Mouse (Mus musculus): ENCODE measurements around the gene Derl3.
"Not testable (repeated sequence)": the region's sequence is repeated elsewhere in the genome, so short reads cannot be mapped to it uniquely, and the experiment has no call there.

The Derl3 gene

DNA sequence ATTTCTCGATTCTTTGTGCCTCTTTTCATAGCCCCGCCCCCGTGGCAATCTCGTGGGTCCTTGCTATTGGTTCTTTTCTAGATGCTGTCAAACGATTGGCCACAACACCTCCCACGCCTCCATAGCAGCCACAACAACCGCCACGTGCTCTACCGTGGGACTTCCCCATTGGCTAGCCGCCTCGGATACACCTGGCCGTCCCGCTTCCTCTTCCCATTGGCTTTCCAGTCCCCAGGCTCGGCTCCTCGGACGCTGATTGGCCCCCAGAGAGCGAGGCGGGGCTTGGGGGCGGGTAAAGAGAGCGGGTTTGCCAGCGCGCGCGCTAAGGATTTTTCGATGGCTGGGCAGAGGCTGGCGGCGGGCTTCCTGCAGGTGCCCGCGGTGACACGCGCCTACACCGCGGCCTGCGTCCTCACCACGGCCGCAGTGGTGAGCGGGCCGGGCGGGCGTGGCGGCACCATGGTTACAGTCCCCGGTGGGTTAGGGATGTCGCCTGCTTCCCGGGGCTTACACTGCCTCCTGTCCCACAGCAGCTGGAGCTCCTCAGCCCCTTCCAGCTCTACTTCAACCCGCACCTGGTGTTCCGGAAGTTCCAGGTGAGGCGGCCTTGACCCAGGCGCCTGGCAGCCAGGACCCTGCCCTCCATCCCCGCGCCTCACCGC, at the start of gene Derl3:
TSS of gene Derl3 (plus strand) at position 325 of the 662 bp plus-strand sequence.
- DNase-seq (ENCODE audit: low spot score in 2 of 2): peak; percentile 88 to 90

DNA sequence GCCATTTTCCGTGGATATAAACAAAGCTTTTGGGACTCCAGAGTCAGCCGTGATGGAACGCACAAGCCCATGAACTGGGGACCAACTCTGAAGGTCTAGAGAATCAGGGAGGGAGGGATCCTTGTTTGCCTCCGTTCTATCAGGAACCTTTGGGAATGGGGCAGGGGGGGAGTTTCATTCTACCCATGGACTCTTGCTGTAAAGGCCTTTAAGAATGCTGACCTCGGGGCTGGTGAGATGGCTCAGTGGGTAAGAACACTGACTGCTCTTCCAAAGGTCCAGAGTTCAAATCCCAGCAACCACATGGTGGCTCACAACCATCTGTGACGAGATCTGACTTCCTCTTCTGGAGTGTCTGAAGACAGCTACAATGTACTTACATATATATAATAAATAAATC, 49.3 kb upstream of the Derl3 start:
- not testable (repeated sequence) for DNase-seq (ENCODE audit: low spot score in 2 of 2)

DNA sequence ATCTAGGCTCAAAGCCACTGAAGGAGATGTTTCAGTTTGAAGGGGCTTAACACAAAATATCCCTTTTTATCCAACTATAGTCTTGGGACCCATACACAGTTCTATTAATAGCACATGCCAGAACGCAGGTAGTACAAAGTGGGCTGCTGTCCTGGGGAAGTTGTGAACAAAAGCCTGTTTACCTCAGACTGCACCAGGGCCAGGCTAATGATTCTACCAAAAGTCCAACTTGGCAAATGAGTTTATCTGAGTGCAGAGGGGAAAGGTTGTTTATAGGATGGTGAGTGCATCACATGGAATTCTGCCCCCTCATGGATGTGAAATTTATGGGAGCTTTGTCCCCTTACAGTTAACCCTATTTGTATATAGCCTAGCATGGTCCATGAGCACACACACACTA, 48.4 kb upstream of the Derl3 start:
- DNase-seq (ENCODE audit: low spot score in 2 of 2): peak; percentile 27 to 64

DNA sequence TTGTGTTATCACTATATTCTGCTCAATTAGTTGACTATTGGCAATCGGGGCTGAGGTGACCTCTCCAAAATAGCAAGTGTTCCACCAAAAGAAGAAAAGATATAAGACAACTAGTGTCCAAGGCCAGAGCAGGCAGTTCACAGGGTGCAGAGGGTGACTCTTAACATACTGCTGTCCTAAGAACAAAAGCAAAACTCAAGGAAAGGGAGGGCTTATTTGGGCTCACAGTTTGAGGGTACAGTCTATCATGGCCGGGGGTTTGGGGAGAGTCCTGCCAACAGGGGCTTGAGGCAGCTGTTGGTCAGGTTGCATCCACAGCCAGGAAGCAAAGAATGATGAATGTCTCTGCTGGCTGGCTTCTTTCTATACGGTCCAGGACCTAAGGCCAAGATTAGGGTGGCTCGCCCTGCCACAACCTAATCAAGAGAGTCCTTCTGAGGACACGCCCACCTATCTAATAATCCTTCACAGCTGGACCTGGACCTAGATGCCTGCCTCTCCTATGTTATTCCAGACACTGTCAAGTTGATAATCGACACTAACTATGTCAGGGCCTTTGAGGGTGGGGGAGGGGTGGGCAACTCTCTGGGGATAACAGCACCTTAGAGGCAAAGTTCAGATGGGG, 47.8 kb upstream of the Derl3 start:
- no peak for DNase-seq (ENCODE audit: low spot score in 2 of 2)

DNA sequence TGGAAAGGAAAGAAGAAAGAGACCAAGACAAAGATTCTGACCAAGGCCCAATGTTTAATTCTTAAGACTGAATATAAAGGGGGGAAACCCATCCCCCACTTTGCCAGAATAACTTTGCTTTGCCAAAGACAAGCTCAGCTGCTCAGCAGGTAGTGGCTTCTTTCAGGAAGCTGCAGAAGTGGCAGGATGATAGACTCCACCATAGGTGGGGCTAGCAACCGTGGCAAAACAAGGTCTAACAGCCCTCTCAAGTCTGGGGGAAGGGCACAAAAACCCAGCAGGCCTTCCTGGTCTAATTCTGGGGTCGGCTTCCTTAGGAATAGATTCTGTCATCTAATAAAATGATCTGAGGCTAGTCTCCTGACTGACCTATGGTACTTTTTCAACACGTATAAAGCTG, 44.8 kb upstream of the Derl3 start:
- no peak for DNase-seq (ENCODE audit: low spot score in 2 of 2)

DNA sequence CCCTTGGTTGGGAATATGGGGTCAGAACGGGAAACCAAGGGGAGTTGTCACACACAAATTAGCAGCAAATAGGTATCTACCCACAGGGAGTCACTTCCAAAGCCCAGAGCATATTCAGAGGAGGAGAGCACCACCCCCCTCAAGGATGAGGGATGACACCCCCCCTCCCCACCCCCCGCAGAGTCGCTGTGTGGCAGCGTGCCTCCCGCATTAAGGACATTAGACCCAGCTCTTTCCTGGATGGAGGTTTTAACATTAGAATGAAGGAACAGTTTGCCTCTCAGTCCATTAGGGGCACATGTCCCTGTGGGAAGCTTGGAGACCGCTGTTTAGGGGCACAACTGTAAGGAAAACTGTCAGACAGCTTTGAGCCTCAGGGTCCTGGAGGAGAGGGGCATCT, 42.1 kb upstream of the Derl3 start:
- no peak for DNase-seq (ENCODE audit: low spot score in 2 of 2)

DNA sequence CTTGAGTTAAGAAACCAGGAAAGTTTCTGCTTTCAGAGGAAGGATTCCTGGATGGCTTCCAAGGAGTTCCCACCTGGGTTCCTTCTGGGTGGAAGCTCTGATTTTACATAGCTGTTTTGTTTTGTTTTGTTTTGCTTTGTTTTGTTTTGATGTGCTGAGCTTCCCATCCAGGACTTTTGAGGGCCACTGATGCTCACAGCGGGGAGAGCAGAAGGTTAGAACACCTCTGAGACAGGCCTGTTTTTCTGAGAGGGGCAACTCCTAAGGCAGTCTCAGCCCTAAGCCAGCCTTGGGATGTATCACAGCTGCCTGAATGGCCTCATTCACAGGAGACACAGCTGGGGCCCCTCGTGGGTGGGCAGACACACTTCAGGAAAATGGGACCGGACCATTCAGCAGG, 41.5 kb upstream of the Derl3 start:
- no peak for DNase-seq (ENCODE audit: low spot score in 2 of 2)

DNA sequence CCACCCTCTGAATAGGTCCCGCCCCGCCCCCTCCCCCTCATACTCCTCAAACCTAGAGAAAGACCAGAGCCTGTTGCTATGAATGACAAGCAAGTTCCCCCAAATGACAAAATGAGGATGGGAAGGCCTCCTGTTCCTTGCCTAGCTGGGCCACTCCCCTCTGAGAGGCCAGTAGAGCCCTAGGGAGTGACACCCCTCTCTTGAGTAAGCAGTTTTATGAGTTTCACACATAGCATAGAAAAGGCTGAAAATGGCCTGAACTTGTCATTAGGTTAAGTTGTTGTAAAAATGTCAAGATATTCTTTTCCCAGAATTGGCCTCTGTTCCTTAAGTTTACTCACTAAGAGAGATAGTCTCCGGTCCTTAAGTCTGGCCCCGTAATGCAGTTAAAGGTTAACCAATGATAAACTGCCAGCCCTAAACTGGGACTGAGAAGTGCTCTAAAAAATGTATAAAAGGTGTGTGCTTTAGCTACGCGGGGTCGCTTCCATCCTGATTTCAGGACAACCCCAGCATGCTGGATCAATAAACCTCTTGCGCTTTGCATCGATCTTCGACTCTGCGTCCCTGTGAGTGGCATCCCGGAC, 40.6 kb upstream of the Derl3 start:
- DNase-seq (ENCODE audit: low spot score in 2 of 2): no peak

DNA sequence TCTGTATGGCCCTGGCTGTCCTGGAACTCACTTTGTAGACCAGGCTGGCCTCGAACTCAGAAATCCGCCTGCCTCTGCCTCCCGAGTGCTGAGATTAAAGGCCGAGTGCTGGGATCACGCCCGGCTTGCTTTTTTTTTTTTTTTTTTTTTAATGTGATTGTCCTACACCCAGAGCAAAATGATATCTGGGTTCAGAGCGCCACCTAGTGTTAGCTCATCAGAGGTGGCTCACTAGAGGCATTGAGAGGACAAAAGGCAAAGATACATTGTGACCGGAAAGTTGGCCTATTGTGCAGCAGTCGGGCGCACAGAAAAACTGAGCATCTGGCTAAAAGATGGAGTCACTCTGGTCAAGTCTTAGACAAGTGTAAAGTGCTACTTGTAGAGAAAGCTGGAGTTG, 39.8 kb upstream of the Derl3 start:
- peak; percentile 61 to 80 for DNase-seq (ENCODE audit: low spot score in 2 of 2)

DNA sequence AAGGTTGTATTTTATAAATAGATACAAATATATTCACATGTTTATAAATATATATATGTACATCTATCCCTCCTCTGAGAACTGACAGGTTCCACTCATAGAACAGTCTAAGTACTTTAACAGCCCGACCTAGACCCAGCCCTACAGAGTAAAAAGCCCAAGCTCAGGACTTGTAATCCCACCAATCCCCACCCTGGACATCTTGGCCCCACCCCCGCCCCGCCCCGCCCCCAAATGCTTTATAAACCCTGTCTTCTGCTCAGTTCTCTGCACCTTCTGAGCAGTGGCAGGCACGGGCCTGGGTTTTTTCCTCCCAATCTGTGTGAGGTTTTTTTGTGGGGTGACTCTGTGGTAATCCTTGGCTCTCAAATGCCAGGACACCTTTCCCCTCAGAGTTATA, 39.1 kb upstream of the Derl3 start:
- DNase-seq (ENCODE audit: low spot score in 2 of 2): no peak

DNA sequence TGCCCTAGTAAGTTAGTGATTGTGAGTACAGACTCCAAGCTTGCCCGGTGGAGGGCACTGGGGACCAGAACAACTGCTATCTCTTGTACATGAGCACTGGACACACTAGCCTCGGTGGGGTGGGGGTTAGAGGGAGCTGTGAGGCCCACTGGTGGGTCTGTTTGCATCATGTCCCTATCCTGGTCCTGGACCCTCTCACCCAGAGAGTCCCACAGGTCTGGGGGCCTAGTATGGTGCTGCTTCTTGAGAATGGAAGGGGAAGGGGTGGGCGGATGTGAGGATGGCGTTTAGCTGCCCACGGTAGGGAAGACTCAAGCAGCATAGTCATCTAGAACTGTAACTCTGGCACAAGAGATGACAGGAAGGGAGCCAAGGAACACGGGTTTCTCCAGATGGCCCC, 38.4 kb upstream of the Derl3 start:
- no peak for DNase-seq (ENCODE audit: low spot score in 2 of 2)

DNA sequence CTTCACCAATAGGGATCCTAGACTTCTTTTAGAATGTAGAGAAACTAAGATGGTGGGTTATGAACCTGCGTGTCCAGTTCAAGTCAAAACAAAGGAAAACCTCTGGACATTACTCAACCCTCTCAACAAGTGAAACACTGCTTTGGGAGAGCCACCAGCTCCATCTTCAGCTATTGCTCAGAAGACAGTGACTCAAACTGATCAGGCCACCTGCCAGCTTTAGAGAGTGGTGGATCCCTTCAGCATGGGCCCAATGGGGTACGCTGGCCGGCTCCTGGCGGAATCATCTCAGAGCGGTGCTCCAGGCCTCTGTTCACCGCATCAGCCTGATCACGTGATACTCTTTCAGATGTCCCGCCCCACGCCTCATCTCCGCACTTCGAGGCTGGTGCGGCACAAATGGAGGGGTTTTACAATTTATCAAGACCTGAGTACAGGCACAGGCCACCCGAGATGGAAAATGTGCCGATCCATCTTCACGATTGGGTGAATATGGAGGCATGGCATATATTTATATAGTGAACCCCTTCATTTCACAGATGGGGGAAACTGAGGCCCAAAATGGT, 37.7 kb upstream of the Derl3 start:
- DNase-seq (ENCODE audit: low spot score in 2 of 2): no peak

DNA sequence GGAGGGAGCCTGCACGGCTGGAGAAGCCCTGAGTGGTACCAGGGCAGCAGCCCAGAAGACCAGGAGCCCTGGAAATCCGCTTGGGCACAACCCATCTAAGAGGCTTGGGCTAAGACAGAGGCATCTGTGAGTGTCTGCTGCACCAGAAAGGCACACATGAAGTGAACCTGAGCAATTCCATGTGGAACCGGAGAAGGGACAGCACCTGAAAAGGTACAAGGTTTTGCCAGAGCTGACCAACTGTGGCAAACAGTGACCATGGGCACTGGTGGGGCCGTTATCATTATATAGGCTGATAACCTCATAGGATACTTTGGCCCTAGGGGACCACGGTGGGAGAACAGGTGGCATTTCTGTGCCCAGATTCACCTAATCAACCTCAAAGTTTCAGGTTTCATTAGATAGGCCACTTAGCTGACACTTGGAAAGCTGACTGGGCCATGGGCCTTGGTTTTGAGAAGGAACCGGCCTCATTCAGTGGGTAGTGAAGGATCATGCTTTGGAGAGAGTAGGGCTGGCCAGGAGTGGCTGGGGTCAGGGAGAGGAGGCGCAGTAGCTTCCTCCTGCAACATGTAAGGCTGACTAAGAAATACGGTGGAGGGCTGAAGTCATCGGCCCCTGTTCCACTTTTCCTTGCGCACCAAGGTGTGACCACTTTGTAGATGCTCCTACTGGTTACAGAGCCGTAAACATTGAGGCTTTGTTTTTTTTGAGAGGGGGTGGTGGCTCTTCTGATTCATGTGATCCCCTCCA, 36.9 kb upstream of the Derl3 start:
- no peak for DNase-seq (ENCODE audit: low spot score in 2 of 2)

DNA sequence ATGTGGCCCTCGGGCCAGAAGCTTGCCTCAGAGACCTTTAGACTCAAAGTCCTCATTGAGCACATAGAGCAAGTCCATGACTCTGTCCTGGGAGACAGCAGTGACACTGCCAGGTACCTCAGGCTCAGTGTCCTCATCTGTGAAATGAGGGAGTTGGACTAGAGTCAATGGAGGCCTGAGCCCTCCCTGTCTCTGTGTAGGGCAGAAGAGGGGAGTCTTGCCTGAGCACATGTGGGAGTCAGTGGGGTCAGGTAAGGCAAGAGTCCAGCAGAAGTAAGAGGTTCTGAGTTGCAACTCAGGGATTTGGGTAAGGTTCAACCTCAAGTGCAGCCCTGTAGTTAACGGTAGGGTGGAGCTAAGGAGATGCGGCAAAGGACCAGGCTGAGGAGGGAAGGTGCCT, 36.2 kb upstream of the Derl3 start:
- no peak for DNase-seq (ENCODE audit: low spot score in 2 of 2)

DNA sequence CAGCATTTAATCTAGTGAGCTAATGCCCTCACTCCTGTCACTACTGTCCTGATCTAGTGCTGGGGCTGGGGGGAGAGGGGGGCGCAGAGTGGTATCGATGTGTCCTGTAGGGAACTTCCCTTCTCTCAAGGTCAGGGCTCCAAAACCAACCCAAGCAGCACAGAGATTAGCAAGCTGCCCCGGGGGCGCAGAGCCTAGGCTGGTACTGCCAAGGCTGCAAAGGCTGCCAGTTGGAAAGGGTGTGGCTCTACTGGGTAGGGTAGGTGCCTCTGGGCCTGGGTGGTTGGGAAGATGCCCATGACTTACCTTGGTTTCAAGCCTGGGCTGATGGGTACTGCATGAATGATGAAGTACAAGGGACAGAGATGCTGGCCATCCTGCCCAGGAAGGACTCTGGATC, 35.6 kb upstream of the Derl3 start:
- DNase-seq (ENCODE audit: low spot score in 2 of 2): no peak

DNA sequence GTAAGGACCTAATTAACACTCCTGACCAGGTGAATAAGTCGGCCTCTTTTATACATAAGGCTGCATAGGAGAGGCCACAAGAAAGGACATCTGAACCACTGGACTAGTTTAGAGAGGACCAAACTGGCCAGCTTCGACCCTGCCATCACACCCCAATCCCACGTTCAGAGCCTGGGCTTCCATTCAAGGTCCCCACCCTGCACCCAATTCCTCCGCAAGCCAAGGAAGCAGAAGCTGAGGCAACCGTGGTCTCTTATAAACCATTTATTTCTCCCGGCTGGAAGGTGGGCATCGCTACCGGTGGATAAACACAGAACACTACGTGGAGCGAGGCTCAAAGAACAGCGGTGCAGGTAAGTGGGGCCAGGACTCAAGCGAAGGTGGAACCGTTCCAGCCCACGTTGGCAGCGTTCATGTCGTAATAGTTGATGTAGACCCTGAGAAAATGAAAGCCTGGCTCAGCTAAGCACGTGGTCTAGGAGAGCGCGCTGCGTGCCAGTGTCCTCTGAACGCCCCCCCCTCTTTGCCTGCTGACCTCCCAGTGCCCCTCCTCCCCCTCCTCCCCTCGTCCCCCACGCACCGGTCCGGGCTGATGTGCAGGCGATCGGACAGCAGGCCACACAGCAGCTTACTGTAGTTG, 34.0 kb upstream of the Derl3 start:
- DNase-seq (ENCODE audit: low spot score in 2 of 2): no peak

DNA sequence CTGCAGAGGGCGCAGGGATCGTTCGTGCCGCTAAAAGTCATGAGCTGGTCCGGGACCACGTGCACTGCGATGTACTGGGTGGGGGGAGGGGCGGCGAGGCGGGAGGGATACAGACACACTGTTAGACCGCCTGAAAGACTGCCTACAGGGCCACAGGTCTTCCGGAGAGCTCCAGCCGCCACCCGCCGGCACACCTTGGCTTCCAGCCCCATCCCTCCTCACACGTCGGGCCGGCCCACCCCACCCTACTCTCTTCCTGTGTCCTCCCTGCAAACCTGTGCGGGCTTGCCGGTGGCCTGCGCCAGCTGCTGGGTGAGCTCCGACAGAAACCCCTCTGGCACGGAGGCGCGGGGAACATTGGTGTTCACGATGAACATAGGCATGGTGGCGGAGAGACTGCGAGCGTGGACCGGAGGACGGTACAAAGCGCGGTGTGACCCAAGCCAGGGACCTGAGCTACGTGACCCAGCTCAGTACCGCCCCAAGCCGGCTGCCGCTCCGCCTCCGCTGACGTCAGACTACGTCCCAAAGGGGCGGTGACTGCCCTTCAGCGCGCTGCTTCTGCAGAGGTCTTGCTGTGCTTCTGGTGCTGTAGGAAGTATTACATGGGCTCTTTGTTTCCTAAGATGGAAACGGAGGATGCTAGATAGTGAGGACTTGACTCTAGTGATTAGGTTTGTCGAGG, 33.3 kb upstream of the Derl3 start, which contains the start of gene Mif:
TSS of gene Mif (minus strand) at position 455 of the 685 bp plus-strand sequence.
- peak; percentile 86 to 90 for DNase-seq (ENCODE audit: low spot score in 2 of 2)

DNA sequence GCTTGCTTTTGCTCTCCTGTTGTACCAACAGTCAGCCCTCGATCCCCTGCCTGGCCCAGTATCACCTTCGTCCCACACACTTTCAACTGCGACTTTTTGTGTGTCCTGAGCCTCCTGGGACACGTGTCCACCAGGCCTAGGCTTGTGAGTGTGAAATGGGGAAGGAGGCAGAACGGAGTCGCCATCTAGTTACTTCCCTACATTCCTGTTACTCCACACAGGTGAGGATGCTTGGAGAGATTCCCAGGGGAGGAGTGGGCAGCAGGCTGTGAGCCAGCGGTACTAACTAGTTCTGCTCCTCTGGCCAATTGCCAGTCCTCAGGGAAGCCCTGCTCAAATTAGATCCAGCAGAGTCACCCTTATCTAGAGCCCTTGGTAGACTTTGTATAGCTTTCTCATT, 32.5 kb upstream of the Derl3 start:
- peak in 1 of 2 experiments; percentile 29 for DNase-seq (ENCODE audit: low spot score in 2 of 2)

DNA sequence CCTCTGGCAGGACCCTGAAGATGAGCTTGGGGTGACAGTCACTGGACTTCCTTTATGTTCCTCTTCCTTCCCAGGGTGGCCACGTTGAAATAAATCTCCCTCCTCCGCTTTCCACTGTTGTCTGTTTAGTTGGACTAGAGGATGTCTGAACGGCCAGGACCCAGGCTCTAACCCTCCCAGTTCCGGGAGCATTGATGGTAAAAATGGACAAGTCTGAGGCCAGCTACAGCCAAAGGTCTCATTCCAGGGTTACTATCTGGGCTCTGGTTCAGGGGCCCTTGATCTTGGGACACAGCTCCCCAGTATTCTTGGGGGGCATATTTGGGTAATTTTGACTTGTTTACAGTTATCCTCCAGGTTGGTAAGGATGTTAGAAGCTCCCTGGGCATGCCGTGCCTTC, 31.6 kb upstream of the Derl3 start:
- DNase-seq (ENCODE audit: low spot score in 2 of 2): no peak

DNA sequence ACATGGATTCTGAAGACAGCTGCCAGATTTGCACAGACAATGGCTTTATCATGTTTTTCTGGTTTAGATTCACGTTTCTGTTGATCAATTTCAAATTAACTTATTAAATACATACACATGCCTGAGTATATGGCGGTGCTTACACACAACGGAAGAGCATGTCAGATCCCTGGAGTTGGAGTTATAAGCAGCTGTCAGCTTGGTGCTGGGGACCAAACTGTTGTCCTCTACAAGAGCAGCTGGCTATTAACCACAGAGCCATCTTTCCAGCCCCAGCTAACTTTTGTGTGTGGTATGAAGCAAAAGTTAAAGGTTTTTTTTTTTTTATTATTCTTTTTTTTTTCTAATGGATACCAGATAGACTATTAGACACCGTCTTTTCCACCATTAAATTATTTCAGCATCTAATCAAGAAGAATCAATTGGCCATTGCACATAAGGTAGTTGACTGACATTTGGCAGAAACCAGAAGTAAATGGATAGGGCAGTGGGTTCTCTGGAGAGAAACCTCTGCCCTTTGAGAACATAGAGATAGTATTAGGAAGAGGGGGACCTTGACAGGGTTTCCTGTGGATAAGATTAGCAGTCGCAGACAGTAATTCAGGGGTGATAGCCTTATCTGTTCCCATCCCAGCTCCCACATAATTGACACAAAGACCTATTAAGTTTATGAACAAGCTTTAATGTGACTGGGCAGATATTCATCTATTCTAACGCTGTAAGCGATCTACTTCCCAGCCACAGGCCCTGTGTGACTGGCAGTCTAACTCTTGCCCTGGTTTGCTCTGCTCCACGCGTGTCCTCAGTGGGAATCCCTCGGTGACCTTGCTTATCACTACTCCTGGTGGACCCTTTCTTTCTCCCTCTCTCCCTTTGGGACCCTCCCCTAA, 20.9 kb upstream of the Derl3 start:
- DNase-seq (ENCODE audit: low spot score in 2 of 2): no peak

All from heart, adult 9 months (tissue).